Mouse (Mus musculus): ENCODE data around the gene Bzw2. TPM values are rescaled to one million over a fixed set of nuclear protein-coding genes. Genes with fewer than 3 reads are reported as not detected.
"Not testable (repeated sequence)": the region's sequence is repeated elsewhere in the genome, so short reads cannot be mapped to it uniquely, and the experiment has no call there.

The Bzw2 gene
- 34.0 and 36.7 TPM in 2 replicates for polyA plus RNA-seq (2012; rRNA removed)

DNA sequence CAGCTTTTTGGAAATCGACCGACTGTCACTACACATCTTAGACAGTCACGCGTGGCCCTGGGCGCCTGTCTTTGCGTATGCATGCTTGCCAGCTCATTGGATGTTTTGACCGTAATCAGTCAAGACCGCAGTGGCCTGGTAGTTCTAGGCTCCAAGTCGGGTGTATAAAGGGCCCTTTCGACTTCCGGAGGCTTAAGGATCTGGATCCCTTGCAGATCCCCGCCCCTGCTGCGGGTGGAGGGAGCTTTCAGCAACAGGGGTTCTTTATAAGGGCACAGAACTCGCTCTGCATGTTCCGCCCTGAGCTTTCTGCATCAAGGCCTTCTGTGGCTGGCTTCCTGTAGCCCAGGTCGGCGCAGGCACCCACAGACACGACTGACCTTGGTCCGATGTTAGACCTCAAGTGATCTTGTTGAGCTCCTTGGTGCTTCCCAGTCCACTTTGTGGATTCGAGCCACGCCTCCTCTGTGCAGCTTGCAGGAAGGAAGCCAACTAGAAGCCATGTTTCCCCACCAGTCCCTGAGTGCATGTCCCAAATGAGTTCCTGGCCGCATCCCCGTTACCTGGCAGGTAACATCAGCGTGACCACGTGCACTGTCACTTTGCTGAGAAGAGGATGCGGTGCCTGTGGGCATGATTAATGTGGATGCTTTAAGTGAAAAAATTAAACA lies at the start of gene Bzw2:
Gene Bzw2 (minus strand): TSS at position 443 of the 671 bp plus-strand sequence.
- Histone ChIP-seq H3K27me3 (ENCODE audit: control insufficient read depth, insufficient read depth, low read length) (no peaks in the 10 kb centered on the region), H3K36me3 (ENCODE audit: control insufficient read depth, insufficient read depth, low read length) (no peaks in the 10 kb centered on the region), H3K4me3 (ENCODE audit: control insufficient read depth, insufficient read depth, low read length) (peak within 1 kb of the TSS; percentile 92), H3K27ac (ENCODE audit: control insufficient read depth, insufficient read depth, low read length) (peak within 1 kb of the TSS; percentile 87), H3K4me1 (replicated peaks; ENCODE audit: control insufficient read depth, insufficient read depth, low read length) (peaks cover 10% of the 10 kb centered on the region)
- peak; percentile 68 for DNase-seq
- 1% methylated on average over 26 of the region's 26 CpGs for WGBS
- no peak for TF ChIP-seq CTCF (IDR thresholded peaks at IDR 0.05; ENCODE audit: borderline replicate concordance, control insufficient read depth, extremely low read depth, insufficient read depth, low read length, poor library complexity)
- TF ChIP-seq POLR2A (IDR thresholded peaks at IDR 0.05; ENCODE audit: control insufficient read depth, extremely low read depth, insufficient read depth, low read length, poor library complexity): 0 out of 2 replicates have a peak, but pooled peaks have one; percentile 8

DNA sequence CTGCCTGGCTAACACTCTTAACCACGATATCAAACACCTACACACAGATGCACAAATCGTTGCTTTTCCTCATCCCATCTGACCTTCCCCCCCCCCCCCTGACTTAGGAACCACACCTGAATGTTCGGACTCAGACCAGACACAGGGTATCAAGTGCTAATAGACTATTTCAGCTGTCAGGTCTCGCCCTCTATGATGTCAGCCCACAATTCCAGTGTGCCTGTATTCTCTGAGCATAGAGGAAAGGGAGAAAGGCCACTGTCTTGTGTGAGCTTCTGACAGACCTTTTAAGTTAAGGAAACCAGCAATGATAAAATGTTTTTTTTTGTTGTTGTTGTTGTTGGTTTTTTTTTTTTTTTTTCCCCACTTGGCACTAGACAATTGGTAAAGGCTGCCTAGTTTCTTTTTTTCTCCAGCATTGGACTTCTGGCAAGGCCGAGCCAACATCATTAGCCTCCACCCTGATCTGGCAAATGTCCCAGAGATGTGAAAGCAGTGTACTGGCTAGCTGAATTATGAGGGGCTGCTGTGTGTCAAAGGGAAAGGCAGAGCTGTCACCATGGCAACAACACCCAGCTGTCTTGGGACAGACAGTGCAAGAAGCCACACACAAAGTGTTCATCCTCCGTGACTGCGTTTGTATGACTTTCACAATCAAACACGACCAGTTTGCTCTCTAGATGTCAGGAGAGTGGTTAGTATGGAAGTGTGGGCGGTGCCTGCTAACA lies 49.4 kb upstream of the Bzw2 start:
- peaks cover 3% of the 10 kb centered on the region; the same call in 1 of the 2 replicates for H3K4me1 ChIP-seq (replicated peaks; ENCODE audit: control insufficient read depth, insufficient read depth, low read length)
- WGBS: 43% methylated on average over 9 of the region's 9 CpGs
- no peak overlapping the region for H3K27ac ChIP-seq (ENCODE audit: control insufficient read depth, insufficient read depth, low read length)
- H3K27me3 ChIP-seq (ENCODE audit: control insufficient read depth, insufficient read depth, low read length): no peaks in the 10 kb centered on the region
- TF ChIP-seq CTCF (IDR thresholded peaks at IDR 0.05; ENCODE audit: borderline replicate concordance, control insufficient read depth, extremely low read depth, insufficient read depth, low read length, poor library complexity) (no peak), POLR2A (IDR thresholded peaks at IDR 0.05; ENCODE audit: control insufficient read depth, extremely low read depth, insufficient read depth, low read length, poor library complexity) (no peak)
- no peak overlapping the region for H3K4me3 ChIP-seq (ENCODE audit: control insufficient read depth, insufficient read depth, low read length)
- no peak for DNase-seq
- no peaks in the 10 kb centered on the region for H3K36me3 ChIP-seq (ENCODE audit: control insufficient read depth, insufficient read depth, low read length)

- H3K27ac ChIP-seq (ENCODE audit: control insufficient read depth, insufficient read depth, low read length); DNase-seq; H3K4me3 ChIP-seq (ENCODE audit: control insufficient read depth, insufficient read depth, low read length); H3K27me3 ChIP-seq (ENCODE audit: control insufficient read depth, insufficient read depth, low read length); H3K4me1 ChIP-seq (replicated peaks; ENCODE audit: control insufficient read depth, insufficient read depth, low read length); H3K36me3 ChIP-seq (ENCODE audit: control insufficient read depth, insufficient read depth, low read length): not testable (repeated sequence)
- 18% methylated on average over 5 of the region's 5 CpGs for WGBS
Observed at GRCm38 (mm10) chr12:36205579-36206119, 47.8 kb upstream of the Bzw2 start.

DNA sequence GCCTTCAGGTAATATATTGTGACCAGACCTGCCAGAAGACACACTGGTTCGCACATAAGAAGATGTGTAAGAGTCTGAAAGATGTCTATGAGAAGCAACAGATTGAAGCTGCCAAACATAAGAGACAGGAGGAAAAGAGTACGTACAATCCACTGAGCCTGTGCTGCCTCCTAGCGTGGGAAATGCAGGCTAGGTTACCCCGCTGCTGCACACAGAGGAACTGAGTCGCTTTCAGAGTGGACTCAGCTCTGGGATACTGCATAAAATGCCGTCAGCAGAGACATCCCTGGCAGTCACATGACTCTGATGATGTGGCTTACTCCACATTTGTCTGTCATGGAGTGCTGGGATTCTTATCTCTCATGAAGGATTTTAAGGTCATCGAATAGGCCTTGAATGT lies 37.1 kb upstream of the Bzw2 start:
- H3K4me3 ChIP-seq (ENCODE audit: control insufficient read depth, insufficient read depth, low read length): no peak overlapping the region
- TF ChIP-seq POLR2A (IDR thresholded peaks at IDR 0.05; ENCODE audit: control insufficient read depth, extremely low read depth, insufficient read depth, low read length, poor library complexity) (no peak), CTCF (IDR thresholded peaks at IDR 0.05; ENCODE audit: borderline replicate concordance, control insufficient read depth, extremely low read depth, insufficient read depth, low read length, poor library complexity) (no peak)
- H3K4me1 ChIP-seq (replicated peaks; ENCODE audit: control insufficient read depth, insufficient read depth, low read length): peaks cover 2% of the 10 kb centered on the region; the same call in 1 of the 2 replicates
- no peaks in the 10 kb centered on the region for H3K27me3 ChIP-seq (ENCODE audit: control insufficient read depth, insufficient read depth, low read length)
- no peak overlapping the region for H3K27ac ChIP-seq (ENCODE audit: control insufficient read depth, insufficient read depth, low read length)
- peaks cover 18% of the 10 kb centered on the region for H3K36me3 ChIP-seq (ENCODE audit: control insufficient read depth, insufficient read depth, low read length)
- DNase-seq: no peak
- 96% methylated on average over 7 of the region's 7 CpGs for WGBS

GRCm38 (mm10) chr12:36190343-36190742 lies 32.5 kb upstream of the Bzw2 start:
- Histone ChIP-seq H3K4me3 (ENCODE audit: control insufficient read depth, insufficient read depth, low read length) (no peak overlapping the region), H3K27me3 (ENCODE audit: control insufficient read depth, insufficient read depth, low read length) (no peaks in the 10 kb centered on the region), H3K27ac (ENCODE audit: control insufficient read depth, insufficient read depth, low read length) (no peak overlapping the region), H3K36me3 (ENCODE audit: control insufficient read depth, insufficient read depth, low read length) (peaks cover 23% of the 10 kb centered on the region), H3K4me1 (replicated peaks; ENCODE audit: control insufficient read depth, insufficient read depth, low read length) (peaks cover 2% of the 10 kb centered on the region; the same call in 1 of the 2 replicates)
- 12% methylated on average over 5 of the region's 5 CpGs for WGBS
- TF ChIP-seq CTCF (IDR thresholded peaks at IDR 0.05; ENCODE audit: borderline replicate concordance, control insufficient read depth, extremely low read depth, insufficient read depth, low read length, poor library complexity) (no peak), POLR2A (IDR thresholded peaks at IDR 0.05; ENCODE audit: control insufficient read depth, extremely low read depth, insufficient read depth, low read length, poor library complexity) (no peak)
- DNase-seq: no peak

DNA sequence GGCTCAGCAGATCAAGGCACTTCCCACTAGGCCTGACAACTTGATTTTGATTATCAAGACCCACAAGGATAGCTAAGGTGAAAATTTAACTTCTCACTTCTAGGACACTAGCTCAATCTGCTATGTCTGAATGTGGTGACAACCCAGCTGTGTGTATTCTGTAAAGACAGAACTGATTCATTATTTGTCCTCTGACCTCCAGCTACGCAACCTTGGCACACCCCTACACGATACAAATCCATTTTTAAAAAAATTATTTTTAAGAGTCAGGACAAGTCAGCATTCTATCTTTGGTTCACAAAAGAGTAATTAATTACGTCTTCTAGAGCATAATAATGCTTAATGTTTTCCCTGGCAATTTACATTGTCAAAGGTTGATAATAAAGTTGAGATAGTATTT lies 31.7 kb upstream of the Bzw2 start:
- Histone ChIP-seq H3K4me3 (ENCODE audit: control insufficient read depth, insufficient read depth, low read length) (no peak overlapping the region), H3K36me3 (ENCODE audit: control insufficient read depth, insufficient read depth, low read length) (peaks cover 20% of the 10 kb centered on the region), H3K27ac (ENCODE audit: control insufficient read depth, insufficient read depth, low read length) (no peak overlapping the region), H3K4me1 (replicated peaks; ENCODE audit: control insufficient read depth, insufficient read depth, low read length) (peaks cover 2% of the 10 kb centered on the region; the same call in 1 of the 2 replicates), H3K27me3 (ENCODE audit: control insufficient read depth, insufficient read depth, low read length) (no peaks in the 10 kb centered on the region)
- no peak for DNase-seq
- TF ChIP-seq POLR2A (IDR thresholded peaks at IDR 0.05; ENCODE audit: control insufficient read depth, extremely low read depth, insufficient read depth, low read length, poor library complexity) (no peak), CTCF (IDR thresholded peaks at IDR 0.05; ENCODE audit: borderline replicate concordance, control insufficient read depth, extremely low read depth, insufficient read depth, low read length, poor library complexity) (no peak)
- 96% methylated on average over 3 of the region's 3 CpGs for WGBS
